Mouse (Mus musculus) Muller cell, postnatal 12 days (primary cell): ENCODE measurements at regions not wholly inside any gene's neighbourhood (a gene's known extent, or its start where the extent isn't known, plus 50 kb on each side); places are given as distances from the start of the nearest gene placed in this dataset.
A peak's percentile ranks its signal among the peaks of the same experiment; 100 is the strongest.
"Not testable (repeated sequence)": the region's sequence is repeated elsewhere in the genome, so short reads cannot be mapped to it uniquely, and the experiment has no call there.

Source experiments
- DNase-seq: peaks from one replicate; pipeline ENCODE4 v3.0.0-alpha.2; 2015; ENCODE audit errors: inconsistent ontology term

- DNase-seq = peak; percentile 82
These were observed 348.4 kb upstream of the Tbl1xr1 start for GRCm38 (mm10) chr3:21728019-21728418.

GRCm38 (mm10) chr3:21729328-21729727, 347.1 kb upstream of the Tbl1xr1 start:
- peak; percentile 25 for DNase-seq

- DNase-seq = not testable (repeated sequence)
These were observed 340.8 kb upstream of the Tbl1xr1 start for GRCm38 (mm10) chr3:21735688-21736087.

- DNase-seq = no peak
These were observed 336.7 kb upstream of the Tbl1xr1 start for GRCm38 (mm10) chr3:21739720-21740119.

GRCm38 (mm10) chr3:21744107-21744506, 332.3 kb upstream of the Tbl1xr1 start:
- no peak for DNase-seq

- DNase-seq = no peak
These were observed 315.8 kb upstream of the Tbl1xr1 start for GRCm38 (mm10) chr3:21760516-21761218.

- DNase-seq = peak; percentile 80
These were observed 315.2 kb upstream of the Tbl1xr1 start for GRCm38 (mm10) chr3:21761219-21761600.

GRCm38 (mm10) chr3:21761909-21762308, 314.5 kb upstream of the Tbl1xr1 start:
- DNase-seq = peak; percentile 93

- no peak for DNase-seq
These were observed 308.4 kb upstream of the Tbl1xr1 start for GRCm38 (mm10) chr3:21768081-21768480.

- DNase-seq = peak; percentile 37
These were observed 306.4 kb upstream of the Tbl1xr1 start for GRCm38 (mm10) chr3:21769920-21770547.

GRCm38 (mm10) chr3:21771752-21772298, 304.6 kb upstream of the Tbl1xr1 start:
- DNase-seq = no peak

GRCm38 (mm10) chr3:21774172-21774842, 302.1 kb upstream of the Tbl1xr1 start:
- no peak for DNase-seq

GRCm38 (mm10) chr3:21778789-21779188, 297.7 kb upstream of the Tbl1xr1 start:
- DNase-seq = no peak

GRCm38 (mm10) chr3:21791983-21792631, 284.3 kb upstream of the Tbl1xr1 start:
- no peak for DNase-seq

GRCm38 (mm10) chr3:21798139-21798538, 278.3 kb upstream of the Tbl1xr1 start:
- DNase-seq = peak; percentile 97

- not testable (repeated sequence) for DNase-seq
These were observed 272.6 kb upstream of the Tbl1xr1 start for GRCm38 (mm10) chr3:21803886-21804285.

GRCm38 (mm10) chr3:21806494-21807157, 269.8 kb upstream of the Tbl1xr1 start:
- no peak for DNase-seq

GRCm38 (mm10) chr3:21808539-21808938, 267.9 kb upstream of the Tbl1xr1 start:
- DNase-seq = no peak

- no peak for DNase-seq
These were observed 266.5 kb upstream of the Tbl1xr1 start for GRCm38 (mm10) chr3:21809769-21810470.

GRCm38 (mm10) chr3:21813401-21813800, 263.1 kb upstream of the Tbl1xr1 start:
- no peak for DNase-seq
